Mouse (Mus musculus) left cerebral cortex, postnatal 4 days (tissue): ENCODE results near the gene Drc3. TPM values are rescaled to one million over a fixed set of nuclear protein-coding genes. Genes with fewer than 3 reads are reported as not detected.

Source experiments
- DNase-seq: peaks from one replicate; pipeline ENCODE4 v3.0.0-alpha.2; 2022
- intact Hi-C: fragments of 180-260 bp; cut with DNase I; formaldehyde crosslinking; loops from one replicate; pipeline ENCODE4 v1.15.1; 2025
- total RNA-seq, 2 experiments: library from RNA; stranded (reverse); gene quantifications; 2 replicates each; pipeline ENCODE4 v1.2.3; 2021

The Drc3 gene
- total RNA-seq, 2 experiments from 2014 or later: 4.7 to 4.8 TPM

- no peak for DNase-seq
- intact Hi-C loops: no loop called here
These were observed 87.0 kb downstream of the Drc3 start for GRCm38 (mm10) chr11:60440176-60440575.

- DNase-seq: no peak
- intact Hi-C loops: no loop called here
These were observed 89.8 kb downstream of the Drc3 start for GRCm38 (mm10) chr11:60442896-60443295.

Other genes with a start within 250 kb of the Drc3 start
- gene Rai1, start 248.3 kb upstream of the Drc3 start, total RNA-seq: 10 to 100 TPM; 85.9 to 92.3 TPM
- gene Srebf1, start 130.7 kb upstream of the Drc3 start, total RNA-seq: 10 to 100 TPM; 60.3 to 67.5 TPM
- gene Tom1l2, start 424 bp upstream of the Drc3 start, total RNA-seq: 10 to 100 TPM; 86.8 to 90.6 TPM
- 10 to 100 TPM; 37.8 to 38.4 TPM for gene Gid4, start 63.8 kb downstream of the Drc3 start, total RNA-seq
- gene Atpaf2, start 65.1 kb downstream of the Drc3 start, total RNA-seq: 10 to 100 TPM; 28.9 to 30.5 TPM
- 10 to 100 TPM; 72.1 to 72.3 TPM for gene Drg2, start 101.3 kb downstream of the Drc3 start, total RNA-seq
- gene Myo15, start 116.0 kb downstream of the Drc3 start, total RNA-seq: under 1 TPM; 0.10 to 0.14 TPM
- gene Alkbh5, start 183.1 kb downstream of the Drc3 start, total RNA-seq: 10 to 100 TPM; 30.9 to 32.3 TPM